ENCODE assay signal across 11 mouse cellular contexts in the genomic region with DNA sequence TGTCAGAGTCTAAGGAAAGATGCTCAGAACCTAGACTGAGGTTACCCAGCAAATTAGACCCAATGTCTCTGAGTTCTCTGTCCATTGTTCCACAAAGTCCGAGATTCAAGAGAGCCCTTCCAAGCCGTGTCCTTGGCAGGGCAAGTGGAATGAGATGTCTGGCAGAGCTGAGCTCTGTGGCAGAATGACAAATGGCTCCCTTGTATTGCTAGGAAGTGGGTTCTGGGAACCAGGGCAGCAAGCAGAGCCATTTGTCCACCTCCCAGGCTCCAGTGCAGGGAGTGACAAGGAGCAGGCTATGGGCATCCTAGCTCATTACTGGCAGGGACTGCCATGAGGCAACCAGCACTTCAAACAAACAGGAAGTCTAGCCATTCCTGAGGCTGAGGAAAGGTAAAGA.
DNase-seq lines count a peak whose midpoint lies in the region; ATAC-seq and TF ChIP-seq lines count a peak whose summit lies in the region.
"Had no signal": no experiment of that assay in that cellular context is flagged by ENCODE, and none has a peak within 500 bp of the region (broad histone marks: within the 10 kb centered on the region; RNA-seq: fewer than 3 reads in every experiment).

No protein-coding gene starts in this region.

- H3K4me3 ChIP-seq in olfactory bulb, adult 2 months (ENCODE audit: insufficient read depth, low read depth, low read length): no peak overlapping the region

- WGBS in olfactory bulb, adult 2 months: 67% methylated on average over 2 of the region's 2 CpGs

- TF ChIP-seq POLR2A in olfactory bulb, adult 2 months (IDR thresholded peaks at IDR 0.05; ENCODE audit: insufficient read depth, low read depth, low read length): no peak

- peak overlapping the region; percentile 5 for H3K27ac ChIP-seq in olfactory bulb, adult 2 months (ENCODE audit: insufficient read depth, low read depth, low read length)
- H3K27ac ChIP-seq: macrophage had no signal

- no peak for TF ChIP-seq CTCF in olfactory bulb, adult 2 months (IDR thresholded peaks at IDR 0.05; ENCODE audit: insufficient read depth, low read depth, low read length)

- ATAC-seq in erythroblast, adult 5-6 weeks (replicated peaks; ENCODE audit: low FRiP score, poor library complexity, severe bottlenecking): no peak

- peaks cover 45% of the 10 kb centered on the region for H3K4me1 ChIP-seq in olfactory bulb, adult 2 months (ENCODE audit: control insufficient read depth, insufficient read depth, low read length)

- DNase-seq in right cerebral cortex, adult 18-20 months: peak; percentile 71
- no peak for DNase-seq in right cerebral cortex, postnatal 14 days
- DNase-seq in cerebellum, adult 9-11 months: peak; percentile 46
- DNase-seq in frontal cortex, postnatal 14 days (ENCODE audit: low spot score in 2 of 2): peak; percentile 29 to 58
- no peak for DNase-seq in urinary bladder, postnatal 14 days (ENCODE audit: low spot score)
- DNase-seq: heart, postnatal 10 days; liver; thymus, postnatal 36 days had no signal

Comparison
In these comparisons a context has a peak if more than half of its experiments do, and no peak if none do; other contexts are left out.
1. DNase-seq: peak in right cerebral cortex, adult 18-20 months (single experiment), cerebellum, adult 9-11 months (single experiment) and frontal cortex, postnatal 14 days (2 of 2); none in right cerebral cortex, postnatal 14 days (single experiment) and urinary bladder, postnatal 14 days (single experiment).